Mouse (Mus musculus): ENCODE measurements around the gene Gm3448. TPM values are rescaled to one million over a fixed set of nuclear protein-coding genes. Genes with fewer than 3 reads are reported as not detected.
"Not testable (repeated sequence)": the region's sequence is repeated elsewhere in the genome, so short reads cannot be mapped to it uniquely, and the experiment has no call there.

Gene Gm3448
- total RNA-seq (2018; cell fraction: chromatin; rRNA removed): 10 to 100 TPM in 17 of 26 experiments, 1 to 10 TPM in 9; 4.2 to 35.8 (median 12.6) TPM
- 1 to 10 TPM in 8 of 26 experiments, under 1 TPM in 18; 0.06 to 2.6 (median 0.74) TPM for total RNA-seq (2018; cell fraction: cytosol; rRNA removed)
- total RNA-seq (2018; cell fraction: nucleus; rRNA removed): 10 to 100 TPM in 16 of 26 experiments, 1 to 10 TPM in 10; 6.0 to 48.9 (median 13.2) TPM
- polyA plus RNA-seq (2018): 0.29 to 0.63 TPM (median 0.51 TPM) in 3 replicates

GRCm38 (mm10) chr17:15041175-15041729, at the start of gene Gm3448, which contains the start of the genes Ermard and Tcte3:
Gene Gm3448 (minus strand): TSS chr17:15041537.
Gene Ermard (plus strand): TSS chr17:15041208.
Gene Tcte3 (minus strand): TSS chr17:15041488.
- no CpG with 5 or more reads among the region's 56 CpGs for WGBS (ENCODE audit: missing documents)
- H3K36me3 ChIP-seq (ENCODE audit: inconsistent target); H3K4me3 ChIP-seq (ENCODE audit: inconsistent target): not testable (repeated sequence)

GRCm38 (mm10) chr17:15088591-15089001, 47.3 kb upstream of the Gm3448 start:
- 71% methylated on average over 8 of the region's 8 CpGs for WGBS (ENCODE audit: missing documents)
- no peak overlapping the region for H3K27ac ChIP-seq
- H3K79me2 ChIP-seq (ENCODE audit: inconsistent target): no peaks in the 10 kb centered on the region
- no peaks in the 10 kb centered on the region for H3K36me3 ChIP-seq (ENCODE audit: inconsistent target)
- H3K4me3 ChIP-seq (ENCODE audit: inconsistent target): no peak overlapping the region

More at GRCm38 (mm10) chr17:15041175-15041729, at the start of gene Gm3448, which contains the start of the genes Ermard and Tcte3:
- H3K27ac ChIP-seq; H3K79me2 ChIP-seq (ENCODE audit: inconsistent target): not testable (repeated sequence)

- 100% methylated on average over 2 of the region's 2 CpGs for WGBS (ENCODE audit: missing documents)
- H3K27ac ChIP-seq: no peak overlapping the region
- no peaks in the 10 kb centered on the region for H3K79me2 ChIP-seq (ENCODE audit: inconsistent target)
- no peaks in the 10 kb centered on the region for H3K36me3 ChIP-seq (ENCODE audit: inconsistent target)
- H3K4me3 ChIP-seq (ENCODE audit: inconsistent target): no peak overlapping the region
Measured at GRCm38 (mm10) chr17:15088166-15088565, 46.8 kb upstream of the Gm3448 start.

GRCm38 (mm10) chr17:15085006-15085405, 43.7 kb upstream of the Gm3448 start:
- H3K79me2 ChIP-seq (ENCODE audit: inconsistent target): no peaks in the 10 kb centered on the region
- H3K27ac ChIP-seq: no peak overlapping the region
- no peak overlapping the region for H3K4me3 ChIP-seq (ENCODE audit: inconsistent target)
- no peaks in the 10 kb centered on the region for H3K36me3 ChIP-seq (ENCODE audit: inconsistent target)
- whole genome bisulfite sequencing (ENCODE audit: missing documents): 91% methylated on average over 1 of the region's 2 CpGs

- no peak overlapping the region for H3K4me3 ChIP-seq (ENCODE audit: inconsistent target)
- H3K27ac ChIP-seq: no peak overlapping the region
- no peaks in the 10 kb centered on the region for H3K36me3 ChIP-seq (ENCODE audit: inconsistent target)
- H3K79me2 ChIP-seq (ENCODE audit: inconsistent target): no peaks in the 10 kb centered on the region
- WGBS (ENCODE audit: missing documents): 54% methylated on average over 13 of the region's 13 CpGs
Measured at GRCm38 (mm10) chr17:15084226-15084848, 43.0 kb upstream of the Gm3448 start.

GRCm38 (mm10) chr17:15077536-15077935, 36.2 kb upstream of the Gm3448 start:
- WGBS (ENCODE audit: missing documents): 94% methylated on average over 2 of the region's 2 CpGs
- H3K36me3 ChIP-seq (ENCODE audit: inconsistent target): peaks cover 1% of the 10 kb centered on the region
- H3K27ac ChIP-seq: no peak overlapping the region
- H3K4me3 ChIP-seq (ENCODE audit: inconsistent target): no peak overlapping the region
- no peaks in the 10 kb centered on the region for H3K79me2 ChIP-seq (ENCODE audit: inconsistent target)

GRCm38 (mm10) chr17:15075033-15075432, 33.7 kb upstream of the Gm3448 start:
- Histone ChIP-seq H3K36me3 (ENCODE audit: inconsistent target) (peaks cover 10% of the 10 kb centered on the region), H3K4me3 (ENCODE audit: inconsistent target) (no peak overlapping the region), H3K79me2 (ENCODE audit: inconsistent target) (no peaks in the 10 kb centered on the region), H3K27ac (no peak overlapping the region)
- 96% methylated on average over 8 of the region's 8 CpGs for WGBS (ENCODE audit: missing documents)

- Histone ChIP-seq H3K4me3 (ENCODE audit: inconsistent target) (no peak overlapping the region), H3K27ac (no peak overlapping the region), H3K36me3 (ENCODE audit: inconsistent target) (peaks cover 10% of the 10 kb centered on the region), H3K79me2 (ENCODE audit: inconsistent target) (no peaks in the 10 kb centered on the region)
- WGBS (ENCODE audit: missing documents): 97% methylated on average over 2 of the region's 2 CpGs
Measured at GRCm38 (mm10) chr17:15072211-15072610, 30.9 kb upstream of the Gm3448 start.

- H3K27ac ChIP-seq: peak overlapping the region; percentile 65
- peaks cover 11% of the 10 kb centered on the region for H3K36me3 ChIP-seq (ENCODE audit: inconsistent target)
- H3K4me3 ChIP-seq (ENCODE audit: inconsistent target): no peak overlapping the region
- no peaks in the 10 kb centered on the region for H3K79me2 ChIP-seq (ENCODE audit: inconsistent target)
- WGBS (ENCODE audit: missing documents): 42% methylated on average over 2 of the region's 2 CpGs
Measured at GRCm38 (mm10) chr17:15069124-15069523, 27.8 kb upstream of the Gm3448 start.

GRCm38 (mm10) chr17:15068040-15068792, 26.9 kb upstream of the Gm3448 start:
- H3K27ac ChIP-seq: peak overlapping the region; percentile 65
- no peaks in the 10 kb centered on the region for H3K79me2 ChIP-seq (ENCODE audit: inconsistent target)
- no peak overlapping the region for H3K4me3 ChIP-seq (ENCODE audit: inconsistent target)
- 66% methylated on average over 8 of the region's 8 CpGs for WGBS (ENCODE audit: missing documents)
- peaks cover 20% of the 10 kb centered on the region for H3K36me3 ChIP-seq (ENCODE audit: inconsistent target)

GRCm38 (mm10) chr17:15066911-15067310, 25.6 kb upstream of the Gm3448 start:
- WGBS (ENCODE audit: missing documents): 87% methylated on average over 1 of the region's 1 CpGs
- H3K36me3 ChIP-seq (ENCODE audit: inconsistent target): peaks cover 25% of the 10 kb centered on the region
- H3K27ac ChIP-seq: peak overlapping the region; percentile 65
- H3K4me3 ChIP-seq (ENCODE audit: inconsistent target): no peak overlapping the region
- no peaks in the 10 kb centered on the region for H3K79me2 ChIP-seq (ENCODE audit: inconsistent target)

GRCm38 (mm10) chr17:15066066-15066465, 24.7 kb upstream of the Gm3448 start:
- WGBS (ENCODE audit: missing documents): 67% methylated on average over 6 of the region's 6 CpGs
- no peaks in the 10 kb centered on the region for H3K79me2 ChIP-seq (ENCODE audit: inconsistent target)
- no peak overlapping the region for H3K27ac ChIP-seq
- H3K4me3 ChIP-seq (ENCODE audit: inconsistent target): no peak overlapping the region
- peaks cover 31% of the 10 kb centered on the region for H3K36me3 ChIP-seq (ENCODE audit: inconsistent target)

- H3K36me3 ChIP-seq (ENCODE audit: inconsistent target): peaks cover 37% of the 10 kb centered on the region
- 54% methylated on average over 13 of the region's 13 CpGs for WGBS (ENCODE audit: missing documents)
- H3K27ac ChIP-seq: no peak overlapping the region
- H3K4me3 ChIP-seq (ENCODE audit: inconsistent target): no peak overlapping the region
- no peaks in the 10 kb centered on the region for H3K79me2 ChIP-seq (ENCODE audit: inconsistent target)
Measured at GRCm38 (mm10) chr17:15065391-15066024, 24.2 kb upstream of the Gm3448 start.

- no peak overlapping the region for H3K4me3 ChIP-seq (ENCODE audit: inconsistent target)
- peaks cover 79% of the 10 kb centered on the region for H3K36me3 ChIP-seq (ENCODE audit: inconsistent target)
- H3K27ac ChIP-seq: no peak overlapping the region
- WGBS (ENCODE audit: missing documents): 95% methylated on average over 6 of the region's 6 CpGs
- H3K79me2 ChIP-seq (ENCODE audit: inconsistent target): no peaks in the 10 kb centered on the region
Measured at GRCm38 (mm10) chr17:15060356-15060755, 19.0 kb upstream of the Gm3448 start.

Measured in macrophage (primary cell).